Mouse (Mus musculus): Measurements from ENCODE around the gene Zfp598. TPM values are rescaled to one million over a fixed set of nuclear protein-coding genes. Genes with fewer than 3 reads are reported as not detected.
"Not testable (repeated sequence)": the region's sequence is repeated elsewhere in the genome, so short reads cannot be mapped to it uniquely, and the experiment has no call there.

The Zfp598 gene
- polyA plus RNA-seq, 1 experiment from 2014 or later, result 13.7 TPM

DNA sequence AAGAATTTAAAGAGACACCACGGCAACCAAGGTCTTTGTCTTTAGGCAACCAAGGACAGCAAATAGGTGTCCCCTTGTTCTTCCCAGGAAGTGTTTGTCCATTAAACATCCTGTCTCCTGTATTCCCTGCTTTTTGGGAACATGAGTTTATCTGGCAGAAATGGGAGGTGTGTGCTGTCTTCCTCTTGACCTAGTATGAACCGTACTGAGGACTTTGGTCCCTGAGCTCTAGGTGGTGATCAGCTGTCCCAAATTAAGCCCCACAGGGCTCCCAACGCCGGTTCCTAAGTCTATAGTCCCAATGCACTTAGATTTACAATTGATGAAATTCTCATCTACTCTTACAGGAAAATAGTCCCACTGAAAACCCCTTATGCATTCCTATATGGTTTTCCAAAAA is 18.7 kb upstream of the Zfp598 start:
- H3K27me3 ChIP-seq (ENCODE audit: control insufficient read depth, insufficient read depth, low read length), result no peaks in the 10 kb centered on the region
- no peaks in the 10 kb centered on the region for H3K36me3 ChIP-seq (ENCODE audit: control insufficient read depth, insufficient read depth, low read length)
- peak overlapping the region; percentile 93 for H3K9ac ChIP-seq (ENCODE audit: low read length)
- H3K4me1 ChIP-seq (ENCODE audit: control insufficient read depth, insufficient read depth, low read length), result peaks cover 12% of the 10 kb centered on the region
- H3K4me2 ChIP-seq (ENCODE audit: low read depth, low read length), result peak overlapping the region; percentile 99; the same call in 1 of the 2 replicates
- no peak for ATAC-seq (ENCODE audit: insufficient read depth, low FRiP score)
- no peaks in the 10 kb centered on the region for H3K9me3 ChIP-seq (replicated peaks; ENCODE audit: control insufficient read depth, low read length)
- no peak overlapping the region for H3K4me3 ChIP-seq (replicated peaks; ENCODE audit: low read length)
- no peak overlapping the region for H3K27ac ChIP-seq (ENCODE audit: low read length)
- WGBS, result 70% methylated on average over 4 of the region's 4 CpGs

DNA sequence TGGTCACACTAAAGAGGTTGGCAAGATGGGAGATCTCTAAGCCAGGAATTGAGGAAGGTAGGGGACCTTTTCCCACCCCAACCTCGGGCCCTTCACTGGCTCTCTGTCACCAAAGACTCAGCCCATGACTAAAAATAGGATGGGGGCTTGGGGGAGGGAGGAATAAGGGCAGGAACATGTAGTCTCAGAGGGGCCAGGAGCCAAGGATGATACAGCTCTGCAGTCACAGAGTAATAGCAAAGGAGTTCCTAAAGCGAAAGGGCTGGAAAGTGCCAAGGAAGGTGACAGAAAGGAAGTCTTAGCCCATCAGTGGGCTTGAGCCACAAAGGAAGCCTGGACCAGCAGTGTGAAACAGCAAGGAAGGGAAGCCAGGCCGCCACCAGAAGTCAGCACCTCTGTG is 17.7 kb upstream of the Zfp598 start:
- Histone ChIP-seq H3K4me2 (ENCODE audit: low read depth, low read length) (no peak overlapping the region), H3K9ac (ENCODE audit: low read length) (no peak overlapping the region), H3K4me3 (replicated peaks; ENCODE audit: low read length) (no peak overlapping the region), H3K27ac (ENCODE audit: low read length) (no peak overlapping the region), H3K36me3 (ENCODE audit: control insufficient read depth, insufficient read depth, low read length) (no peaks in the 10 kb centered on the region), H3K9me3 (replicated peaks; ENCODE audit: control insufficient read depth, low read length) (no peaks in the 10 kb centered on the region), H3K27me3 (ENCODE audit: control insufficient read depth, insufficient read depth, low read length) (0 out of 2 replicates have a peak, but pooled peaks cover under 1% of the 10 kb centered on the region), H3K4me1 (ENCODE audit: control insufficient read depth, insufficient read depth, low read length) (peaks cover 12% of the 10 kb centered on the region)
- WGBS, result 63% methylated on average over 3 of the region's 3 CpGs
- ATAC-seq (ENCODE audit: insufficient read depth, low FRiP score), result no peak

DNA sequence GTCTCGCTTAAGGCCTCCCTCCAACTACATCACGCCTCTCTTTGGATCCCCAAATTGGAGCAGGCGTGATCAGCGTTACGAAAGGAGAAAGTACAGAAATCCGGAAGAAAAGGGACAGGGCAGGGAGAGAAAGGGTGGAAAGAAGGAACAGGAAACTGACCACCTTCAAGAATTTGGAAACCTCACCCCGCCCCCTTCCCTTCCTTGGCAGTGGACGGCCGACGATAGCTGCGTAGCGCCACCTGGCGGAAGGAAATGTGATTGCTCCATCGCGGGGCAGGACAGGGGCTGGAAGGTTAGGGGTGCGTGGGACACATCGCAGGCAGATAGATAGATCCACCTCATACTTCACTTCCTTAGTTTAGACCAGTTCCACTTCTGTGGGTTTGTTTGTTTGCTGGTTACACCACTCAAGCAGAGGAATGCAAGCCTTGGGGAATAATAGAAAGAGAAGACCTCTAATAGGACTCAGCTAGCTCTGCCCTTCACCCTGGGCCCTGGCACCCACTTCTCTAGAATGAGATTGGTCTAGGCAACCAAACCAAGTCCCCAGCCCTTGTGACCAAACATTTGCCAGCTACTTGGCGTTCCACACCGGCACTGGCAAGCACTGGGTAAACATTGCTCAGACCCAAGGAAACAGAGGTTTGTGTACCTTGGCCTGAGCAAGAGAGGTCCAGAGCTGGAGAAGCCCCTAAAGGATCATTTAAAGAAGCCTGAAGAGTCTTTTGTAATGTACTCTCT is 15.3 kb upstream of the Zfp598 start:
- H3K27ac ChIP-seq (ENCODE audit: low read length), result no peak overlapping the region
- no peaks in the 10 kb centered on the region for H3K36me3 ChIP-seq (ENCODE audit: control insufficient read depth, insufficient read depth, low read length)
- no peaks in the 10 kb centered on the region for H3K9me3 ChIP-seq (replicated peaks; ENCODE audit: control insufficient read depth, low read length)
- H3K9ac ChIP-seq (ENCODE audit: low read length), result peak overlapping the region; percentile 63; the same call in 1 of the 2 replicates
- peaks cover 23% of the 10 kb centered on the region for H3K27me3 ChIP-seq (ENCODE audit: control insufficient read depth, insufficient read depth, low read length)
- 3% methylated on average over 19 of the region's 19 CpGs for WGBS
- H3K4me2 ChIP-seq (ENCODE audit: low read depth, low read length), result peak overlapping the region; percentile 55
- no peak for ATAC-seq (ENCODE audit: insufficient read depth, low FRiP score)
- peaks cover 21% of the 10 kb centered on the region for H3K4me1 ChIP-seq (ENCODE audit: control insufficient read depth, insufficient read depth, low read length)
- H3K4me3 ChIP-seq (replicated peaks; ENCODE audit: low read length), result peak overlapping the region; percentile 32

DNA sequence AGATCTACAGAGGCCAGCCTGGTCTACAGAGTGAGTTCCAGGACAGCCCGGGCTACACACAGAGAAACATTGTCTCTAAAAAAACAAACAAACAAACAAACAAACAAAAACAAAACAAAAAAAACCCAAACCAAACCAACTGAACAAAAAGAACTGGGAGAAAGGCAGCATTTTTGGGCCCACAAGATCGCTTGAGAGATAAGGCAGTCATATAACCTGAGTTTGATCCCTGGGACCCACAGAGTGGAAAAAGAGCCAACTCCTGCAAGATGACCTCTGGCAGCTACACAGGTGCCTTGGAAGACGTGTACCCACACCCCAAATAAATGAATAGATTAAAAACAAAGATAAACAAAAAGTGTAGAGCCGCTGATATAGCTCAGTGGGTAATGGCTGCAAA is 14.5 kb upstream of the Zfp598 start:
- Histone ChIP-seq H3K4me1 (ENCODE audit: control insufficient read depth, insufficient read depth, low read length) (peaks cover 16% of the 10 kb centered on the region), H3K9ac (ENCODE audit: low read length) (no peak overlapping the region), H3K4me2 (ENCODE audit: low read depth, low read length) (no peak overlapping the region), H3K27ac (ENCODE audit: low read length) (no peak overlapping the region), H3K9me3 (replicated peaks; ENCODE audit: control insufficient read depth, low read length) (no peaks in the 10 kb centered on the region), H3K27me3 (ENCODE audit: control insufficient read depth, insufficient read depth, low read length) (peaks cover 30% of the 10 kb centered on the region), H3K36me3 (ENCODE audit: control insufficient read depth, insufficient read depth, low read length) (no peaks in the 10 kb centered on the region), H3K4me3 (replicated peaks; ENCODE audit: low read length) (no peak overlapping the region)
- ATAC-seq (ENCODE audit: insufficient read depth, low FRiP score), result no peak
- WGBS, result 68% methylated on average over 4 of the region's 4 CpGs

DNA sequence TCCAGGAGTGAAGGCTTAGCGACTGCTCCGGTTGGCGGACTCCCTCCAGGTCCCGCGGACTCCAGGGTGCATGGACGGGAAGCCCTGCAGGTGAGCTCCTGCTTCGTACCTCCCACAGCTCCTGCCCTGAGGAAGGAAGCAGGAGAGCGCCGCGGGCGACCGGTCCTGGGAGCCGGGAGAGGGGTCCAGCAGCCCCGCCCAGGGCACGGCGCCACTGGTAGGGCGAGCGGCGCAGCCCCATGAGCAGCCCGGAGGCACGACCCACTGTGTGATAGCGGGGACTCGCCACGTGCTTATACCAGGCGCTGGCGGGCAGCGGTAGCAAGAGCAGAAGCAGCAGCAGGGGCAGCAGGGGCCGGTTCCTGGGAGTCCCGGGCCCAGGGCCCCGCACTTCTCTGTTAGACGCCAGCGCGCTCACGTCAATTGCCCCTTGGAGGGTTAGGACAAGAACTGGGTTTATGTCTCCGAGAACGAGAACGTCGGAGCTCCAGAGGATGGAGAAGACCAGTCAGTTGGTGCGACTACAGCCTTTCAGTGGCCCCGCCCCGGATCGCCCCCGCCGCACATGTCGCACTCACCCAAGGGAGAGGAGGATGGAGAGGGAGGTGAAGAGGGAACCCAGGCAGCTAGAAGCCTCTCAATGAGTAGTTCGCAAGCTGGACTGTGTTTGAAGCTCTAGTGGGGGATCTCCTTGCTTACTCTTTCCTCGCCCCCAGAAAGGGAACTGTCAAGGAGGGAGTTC is 11.3 kb upstream of the Zfp598 start, which contains the start of gene Npw:
Npw (minus strand) TSS at position 441 of the 742 bp plus-strand sequence.
- 2% methylated on average over 47 of the region's 47 CpGs for WGBS
- Histone ChIP-seq H3K4me1 (ENCODE audit: control insufficient read depth, insufficient read depth, low read length) (peaks cover 10% of the 10 kb centered on the region), H3K27me3 (ENCODE audit: control insufficient read depth, insufficient read depth, low read length) (peaks cover 30% of the 10 kb centered on the region), H3K9ac (ENCODE audit: low read length) (peak within 1 kb of the TSS; percentile 67), H3K27ac (ENCODE audit: low read length) (no peak within 1 kb of the TSS), H3K4me2 (ENCODE audit: low read depth, low read length) (peak within 1 kb of the TSS; percentile 83), H3K4me3 (replicated peaks; ENCODE audit: low read length) (peak within 1 kb of the TSS; percentile 46), H3K36me3 (ENCODE audit: control insufficient read depth, insufficient read depth, low read length) (no peaks in the 10 kb centered on the region), H3K9me3 (replicated peaks; ENCODE audit: control insufficient read depth, low read length) (no peaks in the 10 kb centered on the region)
- ATAC-seq (ENCODE audit: insufficient read depth, low FRiP score), result peak; percentile 61; the same call in 1 of the 2 replicates

DNA sequence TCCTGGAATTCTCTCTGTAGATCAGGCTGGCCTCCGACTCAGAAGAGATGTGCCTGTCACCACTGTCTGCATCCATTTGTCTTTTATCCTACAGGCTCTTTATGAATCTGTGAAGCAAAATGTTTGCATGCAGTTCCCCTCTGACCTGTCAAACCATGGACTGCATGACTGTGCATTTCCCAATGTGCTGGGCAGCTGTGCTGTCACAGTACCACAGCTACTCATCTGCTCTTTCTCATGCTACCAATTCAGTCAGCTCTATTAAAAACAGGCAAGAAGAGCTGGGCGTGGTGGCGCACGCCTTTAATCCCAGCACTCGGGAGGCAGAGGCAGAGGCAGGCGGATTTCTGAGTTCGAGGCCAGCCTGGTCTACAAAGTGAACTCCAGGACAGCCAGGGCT is 2.5 kb upstream of the Zfp598 start:
- ATAC-seq (ENCODE audit: insufficient read depth, low FRiP score); H3K9ac ChIP-seq (ENCODE audit: low read length): not testable (repeated sequence)
- 54% methylated on average over 7 of the region's 7 CpGs for WGBS

DNA sequence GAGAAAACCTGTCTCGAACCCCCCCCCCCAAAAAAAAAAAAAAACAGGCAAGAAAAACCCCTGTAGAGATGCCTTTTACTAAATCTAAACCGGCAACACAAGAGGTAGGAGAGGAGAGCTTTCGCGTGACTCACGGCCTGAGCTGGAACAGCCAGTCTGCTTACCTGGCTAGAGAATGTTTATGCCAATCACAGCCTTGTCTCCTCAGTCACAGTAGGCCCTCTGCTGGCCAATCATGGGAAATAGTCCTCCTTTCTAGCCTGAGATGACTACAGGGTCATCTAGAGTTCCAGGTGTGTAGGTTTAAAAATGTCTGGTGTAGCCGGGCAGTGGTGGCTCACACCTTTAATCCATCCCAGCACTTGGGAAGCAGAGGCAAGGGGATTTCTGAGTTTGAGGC is 2.1 kb upstream of the Zfp598 start:
- Histone ChIP-seq H3K4me2 (ENCODE audit: low read depth, low read length) (no peak overlapping the region), H3K9me3 (replicated peaks; ENCODE audit: control insufficient read depth, low read length) (no peaks in the 10 kb centered on the region), H3K27ac (ENCODE audit: low read length) (no peak overlapping the region; the same call in 1 of the 2 replicates), H3K36me3 (ENCODE audit: control insufficient read depth, insufficient read depth, low read length) (no peaks in the 10 kb centered on the region), H3K4me3 (replicated peaks; ENCODE audit: low read length) (no peak overlapping the region), H3K27me3 (ENCODE audit: control insufficient read depth, insufficient read depth, low read length) (no peaks in the 10 kb centered on the region), H3K9ac (ENCODE audit: low read length) (no peak overlapping the region), H3K4me1 (ENCODE audit: control insufficient read depth, insufficient read depth, low read length) (peaks cover 28% of the 10 kb centered on the region)
- ATAC-seq (ENCODE audit: insufficient read depth, low FRiP score), result no peak
- 16% methylated on average over 6 of the region's 6 CpGs for WGBS

More for the DNA sequence above, 2.5 kb upstream of the Zfp598 start:
- H3K9me3 ChIP-seq (replicated peaks; ENCODE audit: control insufficient read depth, low read length); H3K4me2 ChIP-seq (ENCODE audit: low read depth, low read length); H3K36me3 ChIP-seq (ENCODE audit: control insufficient read depth, insufficient read depth, low read length); H3K27ac ChIP-seq (ENCODE audit: low read length); H3K4me3 ChIP-seq (replicated peaks; ENCODE audit: low read length); H3K27me3 ChIP-seq (ENCODE audit: control insufficient read depth, insufficient read depth, low read length): not testable (repeated sequence)
- H3K4me1 ChIP-seq (ENCODE audit: control insufficient read depth, insufficient read depth, low read length), result peaks cover 24% of the 10 kb centered on the region

DNA sequence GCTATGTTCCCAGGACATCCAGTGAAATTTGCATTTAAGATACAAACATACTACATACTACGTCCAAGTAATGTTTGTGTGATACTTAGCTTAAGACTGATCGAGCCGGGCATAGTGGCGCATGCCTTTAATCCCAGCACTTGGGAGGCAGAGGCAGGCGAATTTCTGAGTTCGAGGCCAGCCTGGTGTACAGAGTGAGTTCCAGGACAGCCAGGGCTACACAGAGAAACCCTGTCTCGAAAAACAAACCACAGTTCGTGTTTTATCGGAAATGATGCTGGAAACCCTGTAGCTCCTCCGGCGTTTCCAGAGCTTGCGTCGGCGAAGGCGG is 308 bp upstream of the Zfp598 start:
- WGBS, result 7% methylated on average over 15 of the region's 15 CpGs
- H3K4me1 ChIP-seq (ENCODE audit: control insufficient read depth, insufficient read depth, low read length), result peaks cover 33% of the 10 kb centered on the region
- not testable (repeated sequence) for H3K36me3 ChIP-seq (ENCODE audit: control insufficient read depth, insufficient read depth, low read length); H3K27me3 ChIP-seq (ENCODE audit: control insufficient read depth, insufficient read depth, low read length); H3K9me3 ChIP-seq (replicated peaks; ENCODE audit: control insufficient read depth, low read length); ATAC-seq (ENCODE audit: insufficient read depth, low FRiP score)
- peak overlapping the region; percentile 99 for H3K4me3 ChIP-seq (replicated peaks; ENCODE audit: low read length)
- peak overlapping the region; percentile 99 for H3K9ac ChIP-seq (ENCODE audit: low read length)
- peak overlapping the region; percentile 78 for H3K27ac ChIP-seq (ENCODE audit: low read length)
- H3K4me2 ChIP-seq (ENCODE audit: low read depth, low read length), result peak overlapping the region; percentile 69

DNA sequence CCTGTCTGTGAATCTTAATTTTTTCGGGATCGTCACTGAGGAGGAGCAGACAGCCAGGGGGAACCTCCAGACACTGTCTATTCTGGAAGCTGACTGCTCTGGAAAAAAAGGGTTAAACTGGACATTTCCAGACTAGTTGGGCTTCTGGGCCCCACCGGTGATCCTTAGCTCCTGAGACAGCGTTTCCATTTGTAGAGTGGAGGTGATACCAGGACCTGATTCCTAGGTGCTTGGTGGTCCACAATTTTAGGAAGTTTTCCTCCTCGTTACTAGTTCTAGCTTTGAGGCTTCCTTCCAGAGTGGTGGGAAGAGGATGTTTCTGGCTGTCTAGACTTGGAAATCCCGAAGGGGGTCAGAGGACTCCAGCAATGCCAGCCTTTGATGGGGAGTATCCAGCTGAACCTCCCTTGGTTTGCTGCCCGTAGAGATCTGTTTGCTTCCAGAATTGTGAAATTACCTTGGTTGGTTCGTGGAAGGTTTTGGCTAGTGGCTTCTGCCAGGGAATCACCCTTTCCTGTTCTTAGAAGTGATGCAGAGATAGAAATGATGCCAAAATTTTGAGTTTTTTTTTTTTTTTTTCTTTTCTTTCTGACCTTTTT is 858 bp downstream of the Zfp598 start:
- Histone ChIP-seq H3K27me3 (ENCODE audit: control insufficient read depth, insufficient read depth, low read length) (no peaks in the 10 kb centered on the region), H3K4me3 (replicated peaks; ENCODE audit: low read length) (peak overlapping the region; percentile 99), H3K9ac (ENCODE audit: low read length) (peak overlapping the region; percentile 99), H3K4me1 (ENCODE audit: control insufficient read depth, insufficient read depth, low read length) (peaks cover 33% of the 10 kb centered on the region), H3K9me3 (replicated peaks; ENCODE audit: control insufficient read depth, low read length) (no peaks in the 10 kb centered on the region), H3K27ac (ENCODE audit: low read length) (peak overlapping the region; percentile 86), H3K36me3 (ENCODE audit: control insufficient read depth, insufficient read depth, low read length) (no peaks in the 10 kb centered on the region), H3K4me2 (ENCODE audit: low read depth, low read length) (peak overlapping the region; percentile 96)
- no peak; the same call in 1 of the 2 replicates for ATAC-seq (ENCODE audit: insufficient read depth, low FRiP score)
- WGBS, result 6% methylated on average over 8 of the region's 8 CpGs
